Mouse (Mus musculus): ENCODE data around the gene Slc4a2. TPM values are rescaled to one million over a fixed set of nuclear protein-coding genes. Genes with fewer than 3 reads are reported as not detected.

The Slc4a2 gene
- total and polyA plus RNA-seq, 3 experiments: 22.4 to 37.9 (median 25.9) TPM

- no peaks in the 10 kb centered on the region for H3K27me3 ChIP-seq (ENCODE audit: control insufficient read depth, insufficient read depth, low read length)
Measured at GRCm38 (mm10) chr5:24486738-24487137, 63.1 kb downstream of the Slc4a2 start.

GRCm38 (mm10) chr5:24490413-24490920 is 66.8 kb downstream of the Slc4a2 start:
- TF ChIP-seq POLR2A (IDR thresholded peaks at IDR 0.05; ENCODE audit: insufficient read depth, low read depth, low read length) (no peak), EP300 (IDR thresholded peaks at IDR 0.05; ENCODE audit: insufficient read depth, low read depth, low read length) (no peak), CTCF (IDR thresholded peaks at IDR 0.05) (no peak)
- Histone ChIP-seq H3K4me1 (ENCODE audit: control insufficient read depth, insufficient read depth, low read length) (peaks cover 3% of the 10 kb centered on the region), H3K27me3 (ENCODE audit: control insufficient read depth, insufficient read depth, low read length) (no peaks in the 10 kb centered on the region), H3K4me3 (no peak overlapping the region), H3K36me3 (ENCODE audit: control insufficient read depth, insufficient read depth, low read length) (no peaks in the 10 kb centered on the region), H3K79me2 (replicated peaks; ENCODE audit: control insufficient read depth, insufficient read depth, low read length) (no peaks in the 10 kb centered on the region), H3K9ac (ENCODE audit: low read depth, low read length) (no peak overlapping the region), H3K27ac (no peak overlapping the region)
- intact Hi-C loops (cut with DNase I): no loop called here
- WGBS: 92% methylated on average over 14 of the region's 14 CpGs
- no peak for DNase-seq

More at GRCm38 (mm10) chr5:24486738-24487137, 63.1 kb downstream of the Slc4a2 start:
- intact Hi-C loops (cut with DNase I): loop anchor here (2.0 to 5.0 kb wide), 2 partner anchors 69 to 164 kb away; no protein-coding TSS in a partner anchor
- WGBS: 89% methylated on average over 5 of the region's 5 CpGs
- no peak for TF ChIP-seq EP300 (IDR thresholded peaks at IDR 0.05; ENCODE audit: insufficient read depth, low read depth, low read length)
- no peak for TF ChIP-seq POLR2A (IDR thresholded peaks at IDR 0.05; ENCODE audit: insufficient read depth, low read depth, low read length)
- no peak for TF ChIP-seq CTCF (IDR thresholded peaks at IDR 0.05)
- H3K4me1 ChIP-seq (ENCODE audit: control insufficient read depth, insufficient read depth, low read length): peaks cover 3% of the 10 kb centered on the region
- H3K36me3 ChIP-seq (ENCODE audit: control insufficient read depth, insufficient read depth, low read length): no peaks in the 10 kb centered on the region
- peak overlapping the region; percentile 13; the same call in 1 of the 2 replicates for H3K27ac ChIP-seq
- no peaks in the 10 kb centered on the region for H3K79me2 ChIP-seq (replicated peaks; ENCODE audit: control insufficient read depth, insufficient read depth, low read length)
- H3K4me3 ChIP-seq: no peak overlapping the region
- H3K9ac ChIP-seq (ENCODE audit: low read depth, low read length): no peak overlapping the region
- DNase-seq: no peak

Other genes with a start within 250 kb of the Slc4a2 start
- 10 to 100 TPM; 59.3 to 68.5 TPM for gene Kcnh2, start 72.2 kb upstream of the Slc4a2 start, total RNA-seq (2021)
- 119 and 121 TPM in 2 replicates for gene Kcnh2, start 72.2 kb upstream of the Slc4a2 start, polyA plus RNA-seq (2012; rRNA removed)
- 10 to 100 TPM; 23.5 to 24.4 TPM for gene Nos3, start 59.0 kb upstream of the Slc4a2 start, total RNA-seq (2021)
- 26.3 and 30.7 TPM in 2 replicates for gene Nos3, start 59.0 kb upstream of the Slc4a2 start, polyA plus RNA-seq (2012; rRNA removed)
- gene Atg9b, start 31.7 kb upstream of the Slc4a2 start, total RNA-seq (2021): 1 to 10 TPM in 1 of 2 experiments, under 1 TPM in 1; 0.89 to 1.1 TPM
- gene Atg9b, start 31.7 kb upstream of the Slc4a2 start, polyA plus RNA-seq (2012; rRNA removed): 2.2 and 2.3 TPM in 2 replicates
- 10 to 100 TPM; 81.2 to 89.8 TPM for gene Abcb8, start 30.2 kb upstream of the Slc4a2 start, total RNA-seq (2021)
- 148 and 151 TPM in 2 replicates for gene Abcb8, start 30.2 kb upstream of the Slc4a2 start, polyA plus RNA-seq (2012; rRNA removed)
- gene Asic3, start 10.4 kb upstream of the Slc4a2 start, total RNA-seq (2021): under 1 TPM in 1 of 2 experiments, not detected in 1; 0.14 TPM
- gene Asic3, start 10.4 kb upstream of the Slc4a2 start, polyA plus RNA-seq (2012; rRNA removed): 0.32 and 0.59 TPM in 2 replicates
- gene Cdk5, start 307 bp upstream of the Slc4a2 start, total RNA-seq (2021): 10 to 100 TPM; 19.9 to 21.7 TPM
- 42.7 and 51.8 TPM in 2 replicates for gene Cdk5, start 307 bp upstream of the Slc4a2 start, polyA plus RNA-seq (2012; rRNA removed)
- 100 to 1,000 TPM; 287 to 328 TPM for gene Fastk, start 21.4 kb downstream of the Slc4a2 start, total RNA-seq (2021)
- gene Fastk, start 21.4 kb downstream of the Slc4a2 start, polyA plus RNA-seq (2012; rRNA removed): 609 and 613 TPM in 2 replicates
- gene Tmub1, start 24.0 kb downstream of the Slc4a2 start, total RNA-seq (2021): 10 to 100 TPM; 10.4 to 13.9 TPM
- 28.5 and 34.0 TPM in 2 replicates for gene Tmub1, start 24.0 kb downstream of the Slc4a2 start, polyA plus RNA-seq (2012; rRNA removed)
- gene Agap3, start 28.3 kb downstream of the Slc4a2 start, total RNA-seq (2021): 100 to 1,000 TPM in 1 of 2 experiments, 10 to 100 TPM in 1; 88.4 to 103 TPM
- 78.1 and 102 TPM in 2 replicates for gene Agap3, start 28.3 kb downstream of the Slc4a2 start, polyA plus RNA-seq (2012; rRNA removed)
- not detected for gene Gbx1, start 103.4 kb downstream of the Slc4a2 start, total RNA-seq (2021)
- gene Gbx1, start 103.4 kb downstream of the Slc4a2 start, polyA plus RNA-seq (2012; rRNA removed): 0.06 TPM in 1 of 2 replicates, not detected in the other
- 10 to 100 TPM; 80.8 to 93.5 TPM for gene Asb10, start 117.1 kb downstream of the Slc4a2 start, total RNA-seq (2021)
- gene Asb10, start 117.1 kb downstream of the Slc4a2 start, polyA plus RNA-seq (2012; rRNA removed): 138 and 163 TPM in 2 replicates
- gene 4931409K22Rik, start 133.0 kb downstream of the Slc4a2 start, total RNA-seq (2021): not detected
- 0.06 TPM in 1 of 2 replicates, not detected in the other for gene 4931409K22Rik, start 133.0 kb downstream of the Slc4a2 start, polyA plus RNA-seq (2012; rRNA removed)
- 10 to 100 TPM; 52.5 to 55.8 TPM for gene Abcf2, start 153.6 kb downstream of the Slc4a2 start, total RNA-seq (2021)
- 43.3 and 57.2 TPM in 2 replicates for gene Abcf2, start 153.6 kb downstream of the Slc4a2 start, polyA plus RNA-seq (2012; rRNA removed)
- 1 to 10 TPM; 7.5 to 9.0 TPM for gene Chpf2, start 162.9 kb downstream of the Slc4a2 start, total RNA-seq (2021)
- 9.9 and 12.3 TPM in 2 replicates for gene Chpf2, start 162.9 kb downstream of the Slc4a2 start, polyA plus RNA-seq (2012; rRNA removed)
- gene Smarcd3, start 200.6 kb downstream of the Slc4a2 start, total RNA-seq (2021): 10 to 100 TPM; 58.7 to 61.8 TPM
- gene Smarcd3, start 200.6 kb downstream of the Slc4a2 start, polyA plus RNA-seq (2012; rRNA removed): 60.2 and 61.0 TPM in 2 replicates